Mouse (Mus musculus) liver, embryonic 15.5 days (tissue): ENCODE measurements around the gene Madcam1. TPM values are rescaled to one million over a fixed set of nuclear protein-coding genes. Genes with fewer than 3 reads are reported as not detected.
A peak's percentile ranks its signal among the peaks of the same experiment; 100 is the strongest.

Experiments
- ATAC-seq: fragments of 200-750 bp; cut with Nextera tagmentation; 2 replicates; pipeline ENCODE4 v1.8.0; 2017; ENCODE audit warnings: moderate number of reproducible peaks, mild to moderate bottlenecking, moderate library complexity; ENCODE audit not compliant: insufficient read depth
- H3K27ac ChIP-seq: fragments of 300-500 bp; sonication (generic); replicated peaks from 2 replicates; pipeline ENCODE4 v1.5.1; 2015; ENCODE audit warnings: mild to moderate bottlenecking, inconsistent platforms
- H3K27me3 ChIP-seq: fragments of 300-500 bp; sonication (generic); 2 replicates; pipeline ENCODE4 v1.6.1; 2015; ENCODE audit warnings: mild to moderate bottlenecking, inconsistent platforms
- H3K36me3 ChIP-seq: fragments of 300-500 bp; sonication (generic); replicated peaks from 2 replicates; pipeline ENCODE4 v1.6.1; 2015; ENCODE audit warnings: moderate library complexity, mild to moderate bottlenecking, inconsistent platforms
- H3K4me1 ChIP-seq: fragments of 300-500 bp; sonication (generic); replicated peaks from 2 replicates; pipeline ENCODE4 v1.6.1; 2015; ENCODE audit warnings: inconsistent platforms
- H3K4me2 ChIP-seq: fragments of 300-500 bp; sonication (generic); 2 replicates; pipeline ENCODE4 v1.6.1; 2015; ENCODE audit warnings: moderate library complexity, mild to moderate bottlenecking, inconsistent platforms
- H3K4me3 ChIP-seq: fragments of 300-500 bp; sonication (generic); replicated peaks from 2 replicates; pipeline ENCODE4 v1.5.1; 2015; ENCODE audit warnings: mild to moderate bottlenecking, inconsistent platforms
- H3K9ac ChIP-seq: fragments of 300-500 bp; sonication (generic); 2 replicates; pipeline ENCODE4 v1.6.1; 2015; ENCODE audit warnings: moderate library complexity, mild to moderate bottlenecking, inconsistent platforms
- H3K9me3 ChIP-seq: fragments of 300-500 bp; sonication (generic); replicated peaks from 2 replicates; pipeline ENCODE4 v1.6.1; 2016; ENCODE audit warnings: inconsistent platforms
- WGBS: fragments of 180-500 bp; shearing (Covaris S2); methylation state at CpG from one replicate; pipeline ENCODE4 v1.1.7; 2015; ENCODE audit warnings: mixed read lengths; ENCODE audit not compliant: insufficient replicate concordance; 5-methylcytosine and 5-hydroxymethylcytosine counted together
- polyA plus RNA-seq: library from polyadenylated mRNA; unstranded; fragments of >200 nt; fragmentation: Nextera tagmentation; extraction: Ambion mirVana; gene quantifications from 2 replicates; pipeline ENCODE4 v1.2.1, GENCODE M21; 2015

Gene Madcam1
- polyA plus RNA-seq, 1 experiment from 2014 or later, result 0.26 TPM

DNA sequence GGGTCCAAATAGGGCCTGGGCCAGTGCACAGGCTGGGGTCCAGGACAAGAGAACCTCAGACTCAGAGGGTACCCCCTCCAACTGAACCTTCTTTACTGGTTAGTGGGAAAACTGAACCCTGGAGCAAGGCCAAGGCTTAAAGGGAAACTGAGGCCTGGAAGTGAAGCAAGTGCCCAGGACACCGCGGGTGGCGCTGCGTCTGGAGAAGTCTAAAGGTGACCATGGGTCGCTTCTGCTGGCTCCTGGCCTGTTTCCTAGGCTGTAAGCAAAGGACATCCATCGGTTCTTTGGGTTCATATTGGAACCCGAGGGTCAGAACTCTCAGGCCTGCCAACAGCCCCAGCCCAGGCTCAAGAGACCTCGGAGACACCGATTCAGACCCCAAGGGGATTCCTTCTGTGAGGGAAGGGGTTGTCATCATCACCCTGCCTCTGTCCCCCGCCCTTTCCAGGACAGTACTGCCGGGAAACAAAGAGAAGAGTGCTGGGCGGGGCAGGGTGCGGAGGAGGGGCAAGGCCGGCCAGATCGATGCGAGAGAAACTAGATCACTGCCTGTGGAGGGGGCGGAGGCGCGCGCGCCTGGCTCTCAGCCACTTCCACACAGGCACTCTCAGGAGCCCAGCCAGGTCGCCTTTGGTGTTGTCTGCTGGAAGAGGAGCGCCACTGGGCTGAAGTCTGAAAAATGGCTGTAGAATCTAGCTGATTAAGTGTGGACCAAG, 25.7 kb upstream of the Madcam1 start:
- ATAC-seq, result no peak
- no peak overlapping the region for H3K27ac ChIP-seq
- 0 out of 2 replicates have a peak overlapping the region, but pooled peaks have one; percentile 1 for H3K4me2 ChIP-seq
- 5% methylated on average over 23 of the region's 23 CpGs for WGBS
- H3K4me3 ChIP-seq, result no peak overlapping the region
- peaks cover 67% of the 10 kb centered on the region for H3K27me3 ChIP-seq
- H3K36me3 ChIP-seq, result no peaks in the 10 kb centered on the region
- no peaks in the 10 kb centered on the region for H3K4me1 ChIP-seq
- no peaks in the 10 kb centered on the region for H3K9me3 ChIP-seq
- H3K9ac ChIP-seq, result no peak overlapping the region

DNA sequence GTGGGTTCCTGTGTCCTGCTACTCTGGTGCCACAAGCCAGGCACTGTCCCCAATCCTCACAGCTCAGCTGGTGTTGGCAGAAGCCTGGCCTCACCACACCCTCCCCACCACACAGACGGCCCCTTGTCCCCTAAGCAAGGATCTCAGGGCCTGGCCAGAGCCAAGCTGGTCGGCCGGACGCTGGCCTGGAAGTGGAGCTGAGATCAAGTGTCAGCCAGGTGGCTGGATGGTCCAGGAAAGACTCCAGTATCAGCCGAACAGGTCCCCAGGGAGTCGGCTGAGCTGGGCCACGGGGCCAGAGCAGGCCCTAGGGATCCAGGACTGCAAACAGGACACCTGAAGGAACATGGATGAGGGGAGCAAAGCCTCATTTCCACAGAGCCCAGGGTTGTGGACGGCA, 18.6 kb upstream of the Madcam1 start, which contains the start of gene Odf3l2:
TSS of gene Odf3l2 (minus strand) at position 28 of the 400 bp plus-strand sequence.
- 55% methylated on average over 8 of the region's 8 CpGs for WGBS

DNA sequence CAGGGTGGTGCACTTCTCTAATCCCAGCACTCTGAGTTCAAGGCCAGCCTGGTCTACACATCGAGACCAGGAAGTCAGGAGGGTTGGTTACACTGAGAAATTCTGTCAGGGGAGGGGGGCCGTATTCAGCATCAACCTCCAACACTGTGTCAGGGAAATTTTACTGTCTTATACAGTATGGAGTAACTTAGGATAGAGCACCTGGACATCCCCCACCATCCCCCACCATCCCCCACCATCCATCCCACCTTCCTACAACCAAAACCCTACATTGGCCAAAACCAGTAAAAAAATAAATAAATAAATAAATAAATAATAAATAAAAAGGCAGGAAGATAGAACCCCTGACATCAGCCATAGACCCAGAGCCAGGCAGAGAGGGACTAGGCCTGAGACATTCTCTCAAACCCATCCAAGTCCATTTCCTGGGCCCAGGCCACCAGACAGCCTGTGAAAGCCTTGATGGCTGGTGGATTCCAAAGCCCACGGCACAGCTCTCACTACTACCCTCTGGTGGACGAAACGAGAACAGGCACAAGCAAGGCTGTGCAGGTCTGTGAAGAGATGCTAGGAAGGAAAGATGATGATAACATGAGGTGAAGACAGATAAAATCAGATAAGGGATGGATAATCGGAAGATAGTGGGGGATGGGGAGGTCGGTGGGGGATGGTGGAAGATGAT, 15.1 kb upstream of the Madcam1 start:
- H3K4me3 ChIP-seq, result no peak overlapping the region
- no peaks in the 10 kb centered on the region for H3K9me3 ChIP-seq
- H3K4me1 ChIP-seq, result no peaks in the 10 kb centered on the region
- WGBS, result 18% methylated on average over 7 of the region's 7 CpGs
- ATAC-seq, result no peak
- no peak overlapping the region for H3K27ac ChIP-seq
- H3K36me3 ChIP-seq, result no peaks in the 10 kb centered on the region
- peaks cover 12% of the 10 kb centered on the region for H3K27me3 ChIP-seq
- H3K9ac ChIP-seq, result no peak overlapping the region
- no peak overlapping the region for H3K4me2 ChIP-seq

More for the DNA sequence above, 18.6 kb upstream of the Madcam1 start, which contains the start of gene Odf3l2:
- Histone ChIP-seq H3K9ac (no peak within 1 kb of the TSS), H3K27ac (no peak within 1 kb of the TSS), H3K36me3 (no peaks in the 10 kb centered on the region), H3K4me3 (no peak within 1 kb of the TSS), H3K27me3 (no peaks in the 10 kb centered on the region), H3K9me3 (no peaks in the 10 kb centered on the region), H3K4me1 (no peaks in the 10 kb centered on the region), H3K4me2 (no peak within 1 kb of the TSS)
- no peak for ATAC-seq

- H3K4me2 ChIP-seq, result no peak overlapping the region
- 70% methylated on average over 7 of the region's 7 CpGs for WGBS
- no peaks in the 10 kb centered on the region for H3K9me3 ChIP-seq
- no peak overlapping the region for H3K4me3 ChIP-seq
- H3K36me3 ChIP-seq, result no peaks in the 10 kb centered on the region
- H3K27ac ChIP-seq, result no peak overlapping the region
- no peak overlapping the region for H3K9ac ChIP-seq
- H3K27me3 ChIP-seq, result peaks cover 30% of the 10 kb centered on the region
- H3K4me1 ChIP-seq, result no peaks in the 10 kb centered on the region
- no peak for ATAC-seq
Observed at GRCm38 (mm10) chr10:79652789-79653188, 11.6 kb upstream of the Madcam1 start.

GRCm38 (mm10) chr10:79654946-79655395, 9.4 kb upstream of the Madcam1 start:
- no peak overlapping the region for H3K4me3 ChIP-seq
- no peak overlapping the region for H3K9ac ChIP-seq
- WGBS, result 28% methylated on average over 1 of the region's 1 CpGs
- no peaks in the 10 kb centered on the region for H3K4me1 ChIP-seq
- no peaks in the 10 kb centered on the region for H3K9me3 ChIP-seq
- H3K4me2 ChIP-seq, result no peak overlapping the region
- no peak for ATAC-seq
- no peak overlapping the region for H3K27ac ChIP-seq
- peaks cover 30% of the 10 kb centered on the region for H3K27me3 ChIP-seq
- H3K36me3 ChIP-seq, result no peaks in the 10 kb centered on the region

DNA sequence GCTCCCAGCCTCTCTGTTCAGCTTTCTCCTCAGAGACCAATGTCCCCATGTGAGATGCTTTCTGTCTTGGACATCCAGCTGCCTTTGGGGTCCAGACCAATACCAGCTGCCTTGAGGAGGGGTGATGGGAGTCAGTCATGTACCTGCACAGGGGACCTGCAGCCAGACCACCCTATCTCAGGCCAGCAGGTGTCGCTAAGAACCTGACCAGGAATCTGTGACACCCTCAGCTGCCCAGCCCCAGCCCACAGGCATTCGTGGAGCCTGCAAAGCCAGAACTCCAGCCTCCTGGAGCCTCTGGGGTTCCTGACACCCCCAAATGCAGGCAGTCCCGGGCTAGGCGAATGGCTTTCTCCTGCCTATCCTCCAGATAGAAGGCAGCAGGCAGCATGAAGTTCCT, 5.5 kb upstream of the Madcam1 start:
- peak; percentile 35; the same call in 1 of the 2 replicates for ATAC-seq
- peaks cover 6% of the 10 kb centered on the region; the same call in 1 of the 2 replicates for H3K4me1 ChIP-seq

GRCm38 (mm10) chr10:79660298-79660697, 4.1 kb upstream of the Madcam1 start:
- Histone ChIP-seq H3K4me1 (peaks cover 6% of the 10 kb centered on the region; the same call in 1 of the 2 replicates), H3K9me3 (no peaks in the 10 kb centered on the region), H3K4me3 (no peak overlapping the region), H3K36me3 (no peaks in the 10 kb centered on the region), H3K4me2 (no peak overlapping the region), H3K9ac (no peak overlapping the region), H3K27ac (no peak overlapping the region), H3K27me3 (peaks cover 8% of the 10 kb centered on the region; the same call in 1 of the 2 replicates)
- 71% methylated on average over 2 of the region's 2 CpGs for WGBS
- no peak for ATAC-seq

More for the DNA sequence above, 5.5 kb upstream of the Madcam1 start:
- Histone ChIP-seq H3K27ac (no peak overlapping the region), H3K9me3 (no peaks in the 10 kb centered on the region), H3K36me3 (no peaks in the 10 kb centered on the region), H3K9ac (no peak overlapping the region), H3K27me3 (peaks cover 20% of the 10 kb centered on the region; the same call in 1 of the 2 replicates), H3K4me2 (no peak overlapping the region), H3K4me3 (no peak overlapping the region)
- 11% methylated on average over 4 of the region's 4 CpGs for WGBS

GRCm38 (mm10) chr10:79661861-79662260, 2.5 kb upstream of the Madcam1 start:
- no peak overlapping the region for H3K9ac ChIP-seq
- no peaks in the 10 kb centered on the region for H3K36me3 ChIP-seq
- H3K4me1 ChIP-seq, result peaks cover 6% of the 10 kb centered on the region; the same call in 1 of the 2 replicates
- WGBS, result 36% methylated on average over 3 of the region's 3 CpGs
- H3K27ac ChIP-seq, result no peak overlapping the region
- H3K27me3 ChIP-seq, result no peaks in the 10 kb centered on the region; the same call in 1 of the 2 replicates
- no peak overlapping the region for H3K4me2 ChIP-seq
- H3K9me3 ChIP-seq, result no peaks in the 10 kb centered on the region
- no peak for ATAC-seq
- no peak overlapping the region for H3K4me3 ChIP-seq

DNA sequence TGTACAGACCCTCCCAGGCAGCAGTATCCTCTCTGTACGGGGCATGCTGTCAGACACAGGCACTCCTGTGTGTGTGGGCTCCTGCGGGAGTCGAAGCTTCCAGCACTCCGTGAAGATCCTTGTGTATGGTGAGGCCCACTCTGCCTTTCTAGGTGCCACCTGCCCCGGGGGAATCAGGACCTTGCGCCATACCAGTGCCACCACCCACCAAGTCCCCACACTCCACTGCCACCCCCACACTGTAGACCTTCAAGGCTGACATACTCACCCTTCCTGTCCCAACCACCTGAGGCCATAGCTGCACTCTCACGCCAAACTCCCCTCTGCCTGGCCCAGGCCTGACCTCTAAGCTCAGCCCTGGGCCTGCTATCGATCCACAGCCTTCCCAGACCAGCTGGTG, 692 bp downstream of the Madcam1 start:
- WGBS, result 66% methylated on average over 8 of the region's 8 CpGs
- H3K4me3 ChIP-seq, result no peak overlapping the region
- peaks cover 5% of the 10 kb centered on the region; the same call in 1 of the 2 replicates for H3K27me3 ChIP-seq
- no peak overlapping the region for H3K9ac ChIP-seq
- peaks cover 21% of the 10 kb centered on the region for H3K4me1 ChIP-seq
- no peak for ATAC-seq
- H3K9me3 ChIP-seq, result no peaks in the 10 kb centered on the region
- H3K36me3 ChIP-seq, result no peaks in the 10 kb centered on the region
- no peak overlapping the region for H3K4me2 ChIP-seq
- H3K27ac ChIP-seq, result no peak overlapping the region

GRCm38 (mm10) chr10:79666493-79666892, 2.1 kb downstream of the Madcam1 start:
- WGBS, result 62% methylated on average over 9 of the region's 9 CpGs
- no peaks in the 10 kb centered on the region for H3K36me3 ChIP-seq
- H3K4me1 ChIP-seq, result peaks cover 36% of the 10 kb centered on the region
- no peak overlapping the region for H3K27ac ChIP-seq
- no peak overlapping the region for H3K9ac ChIP-seq
- H3K27me3 ChIP-seq, result peaks cover 5% of the 10 kb centered on the region; the same call in 1 of the 2 replicates
- H3K4me3 ChIP-seq, result no peak overlapping the region
- ATAC-seq, result no peak
- no peak overlapping the region for H3K4me2 ChIP-seq
- H3K9me3 ChIP-seq, result no peaks in the 10 kb centered on the region

- H3K27ac ChIP-seq, result no peak overlapping the region
- peaks cover 5% of the 10 kb centered on the region; the same call in 1 of the 2 replicates for H3K27me3 ChIP-seq
- H3K9me3 ChIP-seq, result no peaks in the 10 kb centered on the region
- no peak overlapping the region for H3K4me3 ChIP-seq
- no peak for ATAC-seq
- no peak overlapping the region for H3K4me2 ChIP-seq
- H3K9ac ChIP-seq, result no peak overlapping the region
- peaks cover 33% of the 10 kb centered on the region for H3K4me1 ChIP-seq
- WGBS, result 64% methylated on average over 5 of the region's 5 CpGs
- no peaks in the 10 kb centered on the region; the same call in 1 of the 2 replicates for H3K36me3 ChIP-seq
Observed at GRCm38 (mm10) chr10:79668076-79668475, 3.7 kb downstream of the Madcam1 start.
